Mouse (Mus musculus): ENCODE results near the gene Wdsub1. TPM values are rescaled to one million over a fixed set of nuclear protein-coding genes. Genes with fewer than 3 reads are reported as not detected.

Gene Wdsub1
- total and polyA plus RNA-seq, 3 experiments = 8.2 to 13.5 (median 12.9) TPM

- dilution Hi-C loops (cut with MboI; ENCODE audit: extremely low pct_ligation_motif_present, extremely low pct_unique_long_range_greater_than_20kb, low sequenced_read_pairs) (no loop called here), in situ Hi-C loops (cut with MboI; ENCODE audit: low pct_ligation_motif_present, low pct_unique_long_range_greater_than_20kb, low sequenced_read_pairs) (no loop called here)
- H3K4me1 ChIP-seq (ENCODE audit: control insufficient read depth in 1 of 2, insufficient read depth in 2 of 2) = no peaks in the 10 kb centered on the region; a peak in 1 of 4 replicates
- no peaks in the 10 kb centered on the region for H3K36me3 ChIP-seq (replicated peaks in 1 of 2; ENCODE audit: control insufficient read depth in 1 of 2, insufficient read depth in 1 of 2, low read length in 1 of 2)
- no peak overlapping the region for H3K9ac ChIP-seq (ENCODE audit: insufficient read depth, low read depth)
- no peaks in the 10 kb centered on the region for H3K27me3 ChIP-seq (replicated peaks)
- no peaks in the 10 kb centered on the region for H3K79me2 ChIP-seq (replicated peaks; ENCODE audit: control insufficient read depth, extremely low read depth, insufficient read depth, poor library complexity, severe bottlenecking)
- no peak for TF ChIP-seq ZKSCAN1 (IDR thresholded peaks at IDR 0.05; ENCODE audit: borderline replicate concordance, low read depth, low read length)
- no peak for TF ChIP-seq KAT2A (IDR thresholded peaks at IDR 0.05; ENCODE audit: insufficient replicate concordance, low read length)
- no peak for TF ChIP-seq JUN (IDR thresholded peaks at IDR 0.05; ENCODE audit: insufficient read depth, low read depth, low read length)
- no peak for TF ChIP-seq MXI1 (IDR thresholded peaks at IDR 0.05; ENCODE audit: low read depth, low read length)
- TF ChIP-seq BHLHE40 (IDR thresholded peaks at IDR 0.05; ENCODE audit: low read depth, low read length) = no peak
- no peak for TF ChIP-seq MAZ (IDR thresholded peaks at IDR 0.05; ENCODE audit: low read depth, low read length)
- H3K4me2 ChIP-seq (ENCODE audit: insufficient read depth, low read depth, poor library complexity, severe bottlenecking) = no peak overlapping the region
- no peak overlapping the region for H3K4me3 ChIP-seq (replicated peaks in 1 of 3; ENCODE audit: low read depth in 2 of 3, low read length in 2 of 3, poor library complexity in 1 of 3)
- DNase-seq (ENCODE audit: extremely low read depth) = no peak
- no peaks in the 10 kb centered on the region for H3K9me3 ChIP-seq (replicated peaks; ENCODE audit: low read length)
- no peak overlapping the region for H3K27ac ChIP-seq (ENCODE audit: insufficient read depth, low read depth)
Measured at GRCm38 (mm10) chr2:59825380-59825779, 57.0 kb downstream of the Wdsub1 start.

GRCm38 (mm10) chr2:59824289-59824688 lies 58.1 kb downstream of the Wdsub1 start:
- Histone ChIP-seq H3K4me2 (ENCODE audit: insufficient read depth, low read depth, poor library complexity, severe bottlenecking) (no peak overlapping the region), H3K36me3 (replicated peaks in 1 of 2; ENCODE audit: control insufficient read depth in 1 of 2, insufficient read depth in 1 of 2, low read length in 1 of 2) (no peaks in the 10 kb centered on the region), H3K27ac (ENCODE audit: insufficient read depth, low read depth) (no peak overlapping the region), H3K79me2 (replicated peaks; ENCODE audit: control insufficient read depth, extremely low read depth, insufficient read depth, poor library complexity, severe bottlenecking) (no peaks in the 10 kb centered on the region), H3K9me3 (replicated peaks; ENCODE audit: low read length) (no peaks in the 10 kb centered on the region), H3K4me1 (ENCODE audit: control insufficient read depth in 1 of 2, insufficient read depth in 2 of 2) (peaks cover 0 to 3% of the 10 kb centered on the region in 2 experiments; a peak in 1 of 4 replicates), H3K9ac (ENCODE audit: insufficient read depth, low read depth) (no peak overlapping the region), H3K27me3 (replicated peaks) (no peaks in the 10 kb centered on the region), H3K4me3 (replicated peaks in 1 of 3; ENCODE audit: low read depth in 2 of 3, low read length in 2 of 3, poor library complexity in 1 of 3) (no peak overlapping the region)
- DNase-seq (ENCODE audit: extremely low read depth) = no peak
- TF ChIP-seq MAFK (IDR thresholded peaks at IDR 0.05; ENCODE audit: insufficient replicate concordance, low read length) (no peak), MXI1 (IDR thresholded peaks at IDR 0.05; ENCODE audit: low read depth, low read length) (no peak), CHD2 (IDR thresholded peaks at IDR 0.05; ENCODE audit: low read length) (no peak), USF1 (IDR thresholded peaks at IDR 0.05; ENCODE audit: low read depth, low read length) (no peak), ZKSCAN1 (IDR thresholded peaks at IDR 0.05; ENCODE audit: borderline replicate concordance, low read depth, low read length) (no peak), CHD1 (IDR thresholded peaks at IDR 0.05; ENCODE audit: low read depth, low read length) (no peak), KAT2A (IDR thresholded peaks at IDR 0.05; ENCODE audit: insufficient replicate concordance, low read length) (no peak), UBTF (IDR thresholded peaks at IDR 0.05; ENCODE audit: low read depth, low read length) (no peak), NELFE (IDR thresholded peaks at IDR 0.05; ENCODE audit: low read depth, low read length) (no peak), ZC3H11A (IDR thresholded peaks at IDR 0.05; ENCODE audit: low read depth, low read length) (no peak), CTCF (conservative IDR thresholded peaks at IDR 0.05 in 1 of 2, IDR thresholded peaks at IDR 0.05 in 1 of 2; ENCODE audit: low read depth in 2 of 2, low read length in 2 of 2) (no peak), EP300 (IDR thresholded peaks at IDR 0.05; ENCODE audit: low read length) (no peak), MEF2A (IDR thresholded peaks at IDR 0.05; ENCODE audit: borderline replicate concordance, low read depth, low read length) (no peak), ELF1 (IDR thresholded peaks at IDR 0.05; ENCODE audit: low read depth, low read length) (no peak), POLR2AphosphoS2 (IDR thresholded peaks at IDR 0.05; ENCODE audit: low read depth, low read length) (no peak), RCOR1 (conservative IDR thresholded peaks at IDR 0.05; ENCODE audit: low read depth, low read length) (no peak), GABPA (IDR thresholded peaks at IDR 0.05; ENCODE audit: insufficient replicate concordance, low read depth, low read length) (no peak)
- in situ Hi-C loops (cut with MboI; ENCODE audit: low pct_ligation_motif_present, low pct_unique_long_range_greater_than_20kb, low sequenced_read_pairs) = no loop called here
- dilution Hi-C loops (cut with MboI; ENCODE audit: extremely low pct_ligation_motif_present, extremely low pct_unique_long_range_greater_than_20kb, low sequenced_read_pairs) = no loop called here

All from CH12.LX (cell line).